Mouse (Mus musculus) cerebellum, postnatal 14 days (tissue): ENCODE results near the gene Gm13078.

Experiments used
- DNase-seq, 2 experiments: peaks; one replicate each; pipeline ENCODE4 v3.0.0; 2021; ENCODE audit warnings: mixed read lengths in 2 of 2

Gene Gm13078

GRCm38 (mm10) chr4:143719155-143719554 lies at the start of gene Gm13078:
Gene Gm13078, plus strand, starts transcription at chr4:143719455.
- DNase-seq: no peak

GRCm38 (mm10) chr4:143702611-143703010 lies 16.6 kb upstream of the Gm13078 start, which contains the start of gene Gm13089:
Gene Gm13089, minus strand, starts transcription at chr4:143702711.
- no peak for DNase-seq
